Mouse (Mus musculus): Measurements from ENCODE around the gene Clip1.

Gene Clip1

DNA sequence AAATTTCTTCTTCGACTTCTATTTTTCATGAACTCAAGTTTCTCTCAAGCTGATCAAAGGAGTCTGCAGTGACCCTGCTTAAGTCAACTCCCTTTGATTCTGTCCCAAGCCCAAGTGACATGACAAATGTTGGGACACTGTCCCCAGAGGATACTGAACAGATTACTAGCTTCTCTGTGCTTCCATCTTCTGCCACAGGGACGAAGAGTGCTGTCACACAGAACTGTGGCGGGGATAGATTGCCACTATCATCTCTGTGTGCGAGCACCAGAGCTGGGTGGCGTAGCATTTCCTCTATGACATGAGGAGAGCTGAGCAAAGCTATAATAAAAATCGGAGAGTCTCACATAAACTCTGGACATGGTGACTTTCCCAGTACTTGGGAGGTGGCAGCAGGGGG lies 82.2 kb downstream of the Clip1 start:
- DNase-seq (ENCODE audit: low read depth), result no peak

DNA sequence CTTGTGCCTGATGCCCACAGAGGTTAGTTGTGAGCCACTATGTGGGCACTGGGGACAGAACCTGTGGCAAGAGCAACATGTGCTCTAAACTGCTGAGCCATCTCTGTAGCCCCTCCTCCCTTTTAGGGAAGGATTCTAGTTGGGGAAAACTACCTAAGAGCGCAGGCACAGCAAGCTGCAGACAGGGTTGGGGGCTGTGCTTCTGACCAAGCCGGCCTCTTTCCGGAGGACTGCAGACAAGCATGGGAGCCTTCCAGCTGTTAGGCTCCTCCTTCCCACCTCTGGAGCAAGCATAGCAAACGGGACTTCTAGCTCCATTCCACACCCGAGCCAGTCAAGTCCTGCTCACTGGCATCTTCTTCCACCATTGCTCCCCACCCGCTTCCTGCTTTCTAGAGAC lies 85.1 kb downstream of the Clip1 start:
- DNase-seq (ENCODE audit: low read depth), result no peak

DNA sequence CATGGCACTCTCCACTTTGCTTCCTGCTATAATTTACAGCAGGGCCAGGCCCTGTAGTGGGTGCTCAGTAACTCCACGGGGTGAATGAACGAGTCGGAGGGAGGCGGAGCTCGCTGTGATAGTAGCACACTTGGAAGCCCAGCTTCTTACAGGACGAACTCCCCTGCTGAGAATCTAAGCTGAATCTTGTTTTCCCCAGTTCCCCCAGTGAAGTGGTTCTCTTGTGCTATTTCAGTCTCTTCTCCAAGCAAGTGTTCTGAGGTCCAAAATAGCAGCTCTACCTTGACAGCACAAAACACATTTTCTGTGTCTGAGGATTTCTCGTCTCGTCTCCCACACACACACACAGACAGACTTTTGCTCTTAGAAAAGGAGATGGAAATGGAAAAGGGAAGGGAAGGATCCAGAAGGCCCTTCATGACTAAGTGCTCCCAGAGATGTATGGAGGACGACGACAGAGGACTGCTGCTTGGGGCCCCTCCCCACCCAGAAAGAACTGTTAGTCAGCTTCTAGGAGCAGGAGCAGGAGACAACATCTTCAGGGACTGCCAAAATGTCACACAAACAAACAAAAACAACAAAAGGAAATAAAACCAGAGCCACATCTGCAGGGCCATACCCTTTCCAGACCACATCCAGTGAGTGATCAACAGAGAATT lies 90.7 kb downstream of the Clip1 start:
- DNase-seq (ENCODE audit: low read depth), result no peak

DNA sequence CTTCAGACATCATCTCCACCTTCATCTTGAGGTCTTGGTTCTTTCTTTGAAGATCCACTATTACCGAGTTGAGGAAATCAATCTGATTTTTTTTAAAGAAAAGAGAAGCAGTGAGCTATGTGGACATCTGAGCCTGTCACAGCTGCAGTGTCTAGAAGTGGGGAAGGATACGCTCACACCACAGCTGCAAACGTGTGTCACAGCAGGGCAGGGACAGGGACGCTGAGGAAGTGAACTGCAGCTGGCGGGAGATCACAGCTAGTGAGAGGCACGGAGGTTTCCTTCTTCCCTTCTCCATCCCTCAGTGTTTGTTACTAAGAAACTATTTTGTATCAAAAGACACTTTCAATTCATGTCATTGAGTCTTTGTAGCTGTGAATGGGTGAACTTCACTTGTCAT lies 104.4 kb downstream of the Clip1 start:
- no peak for DNase-seq (ENCODE audit: low read depth)

DNA sequence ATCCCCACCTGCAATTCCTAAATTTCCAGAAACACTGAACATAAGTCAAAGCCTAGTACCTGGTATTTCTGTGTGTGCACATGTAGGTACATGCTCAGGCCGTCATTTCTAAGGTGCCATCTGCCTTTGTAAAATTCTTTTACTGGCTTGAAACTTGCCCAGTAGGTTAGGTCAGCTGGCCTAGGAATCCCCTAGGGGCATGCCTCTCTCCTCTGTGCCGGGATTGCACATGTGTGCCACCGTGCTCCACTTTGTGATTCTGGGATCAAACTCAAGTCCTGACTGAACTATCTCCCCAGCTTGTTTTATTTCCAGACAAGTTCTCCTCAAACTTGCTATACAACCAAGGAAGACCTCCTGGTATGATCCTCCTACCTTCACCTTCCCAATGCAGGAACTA lies 107.7 kb downstream of the Clip1 start:
- DNase-seq (ENCODE audit: low read depth), result no peak

DNA sequence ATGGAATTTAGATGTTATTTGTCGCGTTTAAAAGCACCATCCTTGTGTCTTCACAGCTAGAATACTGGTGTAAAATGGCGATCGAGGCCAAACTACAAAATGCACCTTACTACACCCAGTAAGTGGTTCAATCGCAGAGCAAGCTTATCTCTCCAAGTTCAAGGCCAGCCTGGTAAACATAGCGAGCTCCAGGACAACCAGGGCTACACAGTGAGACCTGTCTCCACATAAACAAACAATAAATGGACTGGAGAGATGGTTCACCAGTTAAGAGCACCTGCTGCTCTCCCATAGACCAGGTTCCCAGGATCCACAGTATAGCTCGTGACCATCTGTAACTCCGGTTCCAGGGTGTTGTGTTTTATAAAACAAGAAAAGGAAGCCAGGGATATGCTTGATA lies 111.1 kb downstream of the Clip1 start:
- no peak for DNase-seq (ENCODE audit: low read depth)

DNA sequence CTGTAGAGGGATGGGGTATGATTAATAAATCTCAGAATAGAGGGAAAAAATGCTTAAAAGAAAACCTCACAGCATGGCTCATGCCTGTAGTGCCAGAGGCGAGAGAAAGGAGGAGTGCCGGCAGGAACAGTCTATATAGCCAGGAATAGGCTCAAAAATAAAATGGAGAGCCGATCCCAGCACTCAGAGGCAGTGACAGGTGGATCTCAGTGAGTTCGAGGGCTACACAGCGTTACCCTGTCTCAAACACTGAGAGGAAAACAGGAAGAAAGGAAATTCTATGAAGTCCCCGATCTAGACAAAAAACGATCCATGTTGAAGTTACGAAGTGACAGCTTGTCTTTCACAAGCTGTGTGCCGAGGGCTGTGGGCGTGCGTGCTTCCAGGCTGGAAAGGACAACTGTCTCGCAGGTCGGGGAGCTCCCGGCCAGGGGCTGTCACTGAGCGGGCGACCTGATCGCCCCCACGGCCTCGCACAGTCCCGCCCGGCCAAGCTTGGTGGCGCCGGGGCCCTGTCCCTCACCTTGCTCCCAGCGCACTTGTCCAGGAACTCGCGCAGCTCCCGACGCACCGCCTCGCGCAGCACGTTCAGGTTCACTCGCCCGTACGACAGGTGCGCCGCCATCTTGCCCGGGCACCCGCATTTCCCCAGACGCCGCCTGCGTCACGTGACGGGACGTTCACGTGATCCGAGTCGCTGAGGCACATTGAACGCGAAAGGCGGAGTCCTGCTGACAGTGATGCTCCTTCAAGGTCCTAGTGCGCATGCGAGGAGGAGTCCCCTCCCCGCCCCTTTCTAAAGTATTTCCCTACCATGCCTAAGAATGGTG lies 111.8 kb downstream of the Clip1 start, which contains the start of gene Vps33a:
Gene Vps33a, minus strand, starts transcription at position 682 of the 830 bp plus-strand sequence.
- DNase-seq (ENCODE audit: low read depth), result peak; percentile 99

DNA sequence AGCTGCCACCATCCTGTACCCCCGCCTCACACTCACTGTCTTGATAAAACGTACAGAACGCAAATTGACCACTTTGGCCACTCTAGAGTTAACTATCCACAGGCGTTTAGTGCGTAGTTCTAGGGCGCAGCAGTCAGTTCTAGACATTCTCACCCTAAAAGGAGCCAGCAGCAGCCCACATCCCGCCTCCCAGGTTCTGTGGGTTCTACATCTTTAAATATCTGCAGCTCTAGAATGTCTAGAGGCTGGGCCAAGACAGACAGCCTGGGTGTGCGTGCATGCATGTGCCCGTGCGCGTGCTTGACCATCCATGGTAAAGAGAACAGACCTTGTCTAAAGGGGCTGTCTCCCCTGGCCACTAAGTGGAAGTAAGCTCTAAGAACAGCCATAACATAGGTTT lies 123.3 kb downstream of the Clip1 start:
- DNase-seq (ENCODE audit: low read depth), result no peak

DNA sequence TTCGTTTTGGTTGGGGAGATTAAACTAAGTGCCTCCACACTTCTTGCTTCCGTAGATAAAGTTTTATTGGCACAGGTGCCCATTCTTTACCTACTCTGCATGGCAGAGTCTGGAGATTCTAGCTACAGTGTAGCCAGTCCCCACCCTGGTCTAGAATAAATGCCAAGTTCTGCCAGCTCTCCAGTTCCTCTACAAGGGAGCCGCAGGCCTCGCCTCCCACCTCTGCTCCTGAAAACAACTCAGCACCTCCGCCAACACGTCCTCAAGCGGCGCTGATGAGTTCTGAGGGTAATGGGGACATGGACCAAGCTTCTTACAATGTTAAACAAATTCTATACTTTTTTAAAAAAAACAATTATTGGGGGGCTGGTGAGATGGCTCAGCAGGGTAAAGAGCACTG lies 124.8 kb downstream of the Clip1 start:
- no peak for DNase-seq (ENCODE audit: low read depth)

DNA sequence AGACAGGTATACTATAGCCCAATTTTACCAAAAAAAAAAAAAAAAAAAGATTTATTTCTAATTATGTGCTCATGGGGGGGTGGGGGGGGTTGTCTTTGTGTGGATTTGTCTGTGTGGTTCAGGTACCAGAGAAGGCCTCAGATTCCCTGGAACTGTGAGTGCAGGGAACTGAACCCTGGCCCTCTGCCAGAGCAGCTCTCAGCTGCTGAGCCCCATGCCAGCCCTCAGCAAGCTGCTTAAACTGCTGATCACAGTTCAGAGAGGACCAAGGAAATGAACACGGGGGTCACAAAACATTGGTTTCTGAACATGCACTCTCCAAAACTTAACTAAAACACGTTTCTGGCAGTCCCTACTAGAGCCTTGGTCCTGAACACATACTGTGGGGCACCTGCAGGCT lies 128.0 kb downstream of the Clip1 start:
- no peak for DNase-seq (ENCODE audit: low read depth)

DNA sequence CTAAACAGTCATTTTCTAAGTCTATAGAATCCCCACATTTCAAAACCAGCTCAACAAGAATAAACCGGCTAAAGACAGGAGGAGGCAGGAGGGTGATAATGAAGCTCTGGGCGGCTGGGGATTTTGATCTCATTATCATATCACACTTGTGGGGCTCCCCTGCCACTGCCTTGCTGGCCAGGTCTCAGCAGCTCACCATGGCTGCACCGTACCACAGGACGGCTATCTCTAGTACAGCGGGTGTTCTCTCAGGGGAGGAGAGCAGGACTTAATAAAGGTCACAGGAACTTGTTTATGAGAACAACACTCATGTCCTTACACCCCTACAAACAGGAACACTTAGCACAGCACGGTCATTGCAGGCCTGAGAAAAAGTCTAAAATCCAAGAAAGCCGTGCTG lies 128.7 kb downstream of the Clip1 start:
- no peak for DNase-seq (ENCODE audit: low read depth)

DNA sequence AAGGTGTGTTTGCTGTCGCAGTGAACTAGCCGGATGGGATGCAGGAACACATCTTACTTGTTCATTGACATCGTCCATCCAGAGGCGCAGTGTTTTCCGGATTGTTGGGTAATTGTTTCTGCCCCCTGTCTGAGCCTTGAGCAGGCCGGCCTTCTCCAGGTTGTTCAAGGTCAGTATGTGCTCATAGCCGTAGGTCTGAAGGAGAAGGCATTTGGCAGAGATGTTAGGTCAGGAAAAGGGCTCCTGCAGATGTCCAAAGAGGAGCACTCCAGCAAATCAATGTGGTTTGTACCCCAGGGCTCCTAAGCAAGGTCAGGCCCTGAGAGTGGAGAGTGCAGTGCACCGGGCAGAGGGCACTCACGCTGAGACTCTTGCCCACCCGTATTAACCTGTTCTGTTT lies 150.6 kb downstream of the Clip1 start:
- DNase-seq (ENCODE audit: low read depth), result no peak

DNA sequence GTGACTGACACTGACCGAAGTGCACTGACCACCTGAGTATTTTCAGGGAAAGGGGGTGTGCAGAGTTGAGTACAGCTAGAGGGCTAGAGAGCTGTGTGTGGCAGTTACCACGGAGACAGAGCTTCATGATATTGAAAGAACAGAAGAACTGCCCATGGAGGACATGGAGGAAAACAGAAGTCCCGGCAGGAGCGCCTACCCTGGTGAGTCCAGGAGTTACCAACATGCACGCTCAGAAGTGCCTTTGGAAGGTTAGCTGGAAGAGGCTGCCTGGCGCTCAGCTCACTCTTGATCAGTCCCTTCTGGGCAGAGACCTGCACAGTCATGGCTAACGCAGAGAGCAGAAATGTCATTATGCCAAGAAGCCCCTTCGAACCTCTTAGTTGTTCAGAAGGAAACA lies 154.4 kb downstream of the Clip1 start:
- DNase-seq (ENCODE audit: low read depth), result no peak

DNA sequence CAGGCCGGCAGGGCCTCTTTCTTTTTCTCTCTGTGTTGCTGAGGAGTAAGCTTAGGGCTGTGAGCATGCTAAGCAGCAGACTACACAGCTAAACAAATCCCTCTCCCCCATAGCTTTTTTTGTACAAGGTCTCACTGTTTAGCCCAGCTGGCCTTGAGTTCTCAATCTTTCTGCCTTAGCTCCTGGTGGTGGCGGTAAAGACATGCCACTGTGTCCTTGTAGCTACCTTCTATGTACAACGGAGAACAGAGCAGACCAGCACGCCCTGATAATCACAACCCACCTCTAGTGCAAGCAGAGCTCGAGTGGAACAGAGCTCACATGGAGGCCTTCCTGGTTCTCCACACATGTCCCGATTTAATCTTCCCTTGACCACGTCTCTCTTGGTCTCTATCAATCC lies 155.8 kb downstream of the Clip1 start:
- no peak for DNase-seq (ENCODE audit: low read depth)

All from naive thymus-derived CD4-positive, alpha-beta T cell, adult 2 months (primary cell).